Mouse (Mus musculus) hindlimb bud, embryonic 11.5 days (tissue): ENCODE measurements around the gene Slc39a11.

ENCODE experiments used
- DNase-seq: peaks from one replicate; pipeline ENCODE4 v3.0.0-alpha.2; 2012; ENCODE audit warnings: low read depth, low spot score; ENCODE audit errors: extremely low spot score

Gene Slc39a11

GRCm38 (mm10) chr11:113363739-113364138 lies 286.1 kb downstream of the Slc39a11 start:
- DNase-seq = no peak

- no peak for DNase-seq
Observed at GRCm38 (mm10) chr11:113362617-113363016, 287.3 kb downstream of the Slc39a11 start.

DNA sequence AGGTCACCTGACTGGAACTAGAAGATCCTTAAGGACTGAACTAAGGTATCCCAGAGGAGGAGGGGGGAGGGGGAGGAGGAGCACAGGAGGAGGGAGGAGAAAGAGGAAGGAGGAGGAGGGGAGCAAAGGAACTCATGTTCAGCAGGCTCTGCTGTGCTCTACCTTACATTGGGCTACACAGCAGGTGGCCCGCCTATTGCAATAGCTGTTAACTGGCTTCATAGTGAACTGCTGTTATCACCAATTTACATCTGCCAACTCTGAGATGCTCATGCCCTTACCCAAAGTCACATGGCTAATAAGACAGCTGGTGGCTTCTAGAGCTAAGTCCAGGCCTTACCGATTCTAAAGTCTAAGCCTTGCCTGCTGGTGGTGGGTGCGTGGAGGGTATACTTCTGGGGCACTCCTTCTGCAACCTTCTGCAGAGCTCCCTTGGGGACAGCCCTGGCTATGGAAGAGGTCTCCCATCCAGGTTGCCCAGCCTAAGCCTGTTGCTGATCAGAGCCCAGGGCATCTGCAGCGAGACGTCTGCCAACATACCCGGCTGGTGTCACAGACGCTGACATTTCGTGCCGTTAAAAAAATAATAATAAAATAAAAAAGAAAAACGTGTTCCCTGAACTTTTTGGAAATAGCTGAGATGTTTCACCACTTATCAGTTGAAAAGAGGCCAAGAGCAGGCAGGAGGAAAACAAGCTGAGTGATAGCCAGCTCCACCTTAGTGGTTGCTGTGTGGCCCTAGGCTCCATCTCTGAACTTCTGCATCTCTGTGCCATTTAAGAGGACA lies 289.6 kb downstream of the Slc39a11 start:
- no peak for DNase-seq

DNA sequence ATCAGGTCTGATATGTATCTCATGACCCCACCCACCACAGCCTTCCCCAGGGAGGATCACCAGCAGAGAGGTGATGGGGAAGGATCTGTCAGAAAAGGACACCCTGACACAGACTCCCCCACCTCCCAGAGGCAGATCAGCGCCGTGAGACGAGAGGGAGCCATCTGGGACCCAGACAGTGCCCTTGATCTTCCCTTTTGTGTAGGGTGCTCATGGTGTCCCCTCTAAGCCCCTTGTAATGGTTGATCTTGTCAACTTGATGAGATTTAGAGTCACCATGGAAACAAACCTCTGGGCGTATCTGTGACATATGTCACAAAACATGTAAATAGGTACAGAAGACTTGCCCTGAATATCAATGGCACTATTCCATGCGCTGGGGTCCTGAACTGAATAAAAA lies 293.9 kb downstream of the Slc39a11 start:
- no peak for DNase-seq

GRCm38 (mm10) chr11:113352085-113352815 lies 297.6 kb downstream of the Slc39a11 start:
- no peak for DNase-seq

- DNase-seq = no peak
Observed at GRCm38 (mm10) chr11:113350583-113350982, 299.3 kb downstream of the Slc39a11 start.

DNA sequence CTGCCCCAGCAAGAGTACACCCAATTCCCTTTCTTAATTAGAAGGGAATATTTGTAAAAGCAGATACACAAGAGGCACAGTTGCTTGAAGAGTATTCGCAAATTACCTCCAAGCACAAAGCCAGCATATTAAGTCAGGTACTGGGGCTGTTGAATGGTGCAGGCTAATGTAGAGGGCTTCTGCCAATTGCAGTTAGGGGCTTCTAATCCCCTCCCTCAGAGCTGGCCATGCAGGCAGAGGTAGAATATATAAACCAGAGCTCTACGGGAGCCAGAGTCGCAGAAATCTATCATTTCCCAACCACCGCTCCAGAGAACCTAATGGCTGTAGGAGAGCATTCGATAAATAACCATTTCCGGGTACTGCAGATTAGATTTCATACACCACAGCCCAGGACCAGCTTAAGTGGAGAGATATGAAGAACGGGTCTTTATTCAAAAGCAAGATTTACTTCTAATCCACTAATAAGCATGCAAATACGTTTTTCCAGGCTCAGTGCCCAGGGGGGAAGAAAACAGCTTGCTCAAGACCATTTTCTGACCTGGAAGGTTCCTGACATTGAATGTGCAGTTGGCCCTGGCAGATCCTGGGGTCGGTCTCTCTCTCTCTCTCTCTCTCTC lies 302.9 kb downstream of the Slc39a11 start:
- DNase-seq = no peak

DNA sequence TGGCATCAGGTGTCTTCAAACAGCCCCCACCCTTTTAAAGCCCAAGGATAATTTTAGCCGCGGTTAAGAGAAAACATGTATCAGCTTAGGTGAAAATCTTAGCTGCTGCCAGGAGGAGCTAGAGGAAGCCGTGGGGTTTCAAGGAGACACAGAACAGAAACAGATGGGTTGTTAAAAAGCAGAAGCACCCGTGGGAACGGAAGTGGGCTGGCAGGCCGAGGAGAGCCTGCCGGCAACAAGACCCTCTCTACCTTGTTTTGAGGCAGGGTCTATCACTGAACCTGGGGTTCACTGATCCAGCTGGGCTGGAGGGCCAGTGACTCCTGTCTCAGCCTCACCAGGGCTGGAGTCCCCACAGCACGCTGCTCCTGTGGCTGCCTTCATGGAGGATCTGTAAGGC lies 310.1 kb downstream of the Slc39a11 start:
- no peak for DNase-seq

DNA sequence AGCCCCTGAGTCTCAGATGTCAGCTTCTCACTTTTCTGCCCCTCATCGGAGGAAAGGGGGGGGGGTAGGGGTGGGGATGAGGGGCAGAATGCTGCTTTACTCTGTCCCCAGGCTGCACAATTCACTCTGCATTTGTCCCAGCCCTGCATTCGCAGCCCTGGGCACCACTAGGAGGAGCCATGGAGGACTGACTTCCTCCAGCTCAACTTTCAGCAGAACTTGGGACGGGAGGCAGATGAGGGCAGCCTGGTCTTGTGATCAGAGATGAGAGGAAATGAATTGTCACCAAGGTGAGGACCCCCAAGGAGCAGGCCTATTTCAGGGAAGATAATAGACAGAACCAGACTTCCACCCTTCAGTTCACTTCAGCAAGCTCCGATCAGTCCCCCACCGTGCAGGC lies 311.3 kb downstream of the Slc39a11 start:
- DNase-seq = no peak

- no peak for DNase-seq
Observed at GRCm38 (mm10) chr11:113335706-113336105, 314.2 kb downstream of the Slc39a11 start.

DNA sequence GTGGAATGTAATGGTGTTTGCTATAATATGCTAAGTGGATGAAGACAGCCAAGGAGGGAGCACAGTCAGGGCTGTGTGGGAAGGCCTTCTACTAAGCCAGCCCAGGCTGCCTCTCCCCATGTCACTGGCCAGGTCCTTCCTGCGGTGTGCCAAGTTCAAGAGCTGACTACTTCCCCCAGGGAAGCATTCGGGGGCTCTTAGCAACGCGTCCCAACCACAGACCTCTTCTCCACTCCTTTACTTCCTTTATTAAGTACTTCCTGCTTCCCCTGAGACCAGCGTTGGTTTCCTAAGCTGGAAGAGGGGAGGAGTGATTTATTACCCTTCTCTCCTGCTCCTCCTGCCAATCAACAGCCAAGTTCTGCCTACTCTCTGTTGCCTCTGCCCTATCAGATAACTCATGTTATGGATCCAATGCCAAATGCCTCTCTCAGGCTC lies 315.4 kb downstream of the Slc39a11 start:
- no peak for DNase-seq

DNA sequence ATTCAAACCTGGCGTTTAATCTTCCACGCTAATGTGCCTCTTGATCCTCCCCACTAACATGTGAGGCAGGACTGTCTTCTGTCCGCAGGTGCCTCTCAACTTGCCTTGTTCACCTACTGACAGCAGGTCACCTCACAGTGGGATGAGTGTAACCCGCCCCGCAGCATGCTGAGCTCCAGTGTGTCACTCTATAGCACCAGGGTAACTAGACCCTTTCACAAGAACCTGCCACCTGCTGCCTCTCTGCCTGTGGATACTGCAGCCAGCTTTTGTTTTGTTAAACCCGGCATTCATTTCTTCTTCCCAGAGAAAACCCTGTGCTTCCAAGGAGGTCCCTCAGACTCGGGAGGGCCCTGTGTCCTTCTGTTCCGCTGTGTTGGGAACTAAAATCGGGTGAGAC lies 316.3 kb downstream of the Slc39a11 start:
- no peak for DNase-seq

- no peak for DNase-seq
Observed at GRCm38 (mm10) chr11:113330061-113330591, 319.8 kb downstream of the Slc39a11 start.

- DNase-seq = no peak
Observed at GRCm38 (mm10) chr11:113327499-113328062, 322.3 kb downstream of the Slc39a11 start.

DNA sequence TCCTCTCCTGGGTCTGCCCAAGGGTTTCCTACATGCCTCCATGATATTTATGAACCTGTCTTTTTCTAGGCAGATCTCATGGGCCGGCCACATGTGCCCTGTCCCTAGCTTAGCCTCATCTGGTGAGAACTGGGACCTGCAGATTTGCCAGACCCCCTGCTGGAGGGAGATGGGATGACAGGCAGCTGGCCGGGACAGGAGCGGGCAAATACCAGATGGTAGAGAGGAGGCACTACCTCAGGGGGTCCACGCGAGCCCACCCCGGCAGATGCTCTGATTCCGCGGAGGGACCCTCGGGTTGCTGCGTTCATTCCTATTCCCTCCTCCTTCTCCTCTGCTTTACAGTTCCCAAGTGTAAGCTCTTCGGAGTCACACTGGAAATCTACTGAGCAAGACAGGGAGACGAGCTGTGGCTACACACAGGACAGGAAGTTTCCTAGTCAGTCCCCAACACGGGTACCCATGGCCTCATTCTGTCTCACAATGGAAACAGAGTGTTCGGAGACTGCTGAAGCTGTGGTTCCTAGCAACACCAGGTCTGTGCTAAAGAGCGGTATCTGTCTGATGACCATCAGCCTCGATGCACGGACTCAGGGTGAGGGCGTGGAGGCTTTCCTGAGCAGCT lies 323.4 kb downstream of the Slc39a11 start:
- DNase-seq = peak; percentile 14

GRCm38 (mm10) chr11:113321601-113322000 lies 328.3 kb downstream of the Slc39a11 start:
- DNase-seq = no peak

DNA sequence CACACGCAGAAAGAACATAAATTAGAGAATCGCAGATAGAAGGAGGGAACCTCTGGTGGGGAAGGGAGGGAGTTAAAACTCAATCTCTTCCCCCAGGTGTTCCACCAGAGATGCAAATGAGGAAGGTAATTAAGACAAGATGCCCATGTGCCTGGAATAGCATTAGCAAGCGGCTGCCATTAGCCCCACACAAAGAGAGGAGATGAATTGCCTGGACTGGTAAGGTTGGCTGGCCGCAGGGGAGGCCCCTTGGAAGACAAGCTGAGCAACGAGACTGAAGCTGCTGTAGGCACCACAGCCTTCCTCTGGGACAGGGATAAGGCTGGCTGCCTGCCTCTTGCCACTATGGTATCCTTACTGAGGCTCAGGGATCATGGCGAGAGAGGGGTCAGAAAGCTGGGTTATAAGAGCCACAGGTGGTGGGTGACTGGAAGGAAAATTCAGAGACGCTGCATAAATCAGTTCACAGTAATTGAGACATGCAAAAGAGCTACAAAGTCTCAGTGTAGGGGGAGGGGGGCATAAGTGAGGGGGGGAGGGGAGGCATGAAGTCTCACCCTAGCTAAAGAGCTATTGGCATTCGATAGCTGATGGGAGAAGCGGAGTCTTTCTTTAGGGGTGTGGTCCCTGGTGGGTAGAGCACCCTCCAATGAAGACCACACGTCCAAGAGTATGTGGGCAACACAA lies 340.5 kb downstream of the Slc39a11 start:
- no peak for DNase-seq

- no peak for DNase-seq
Observed at GRCm38 (mm10) chr11:113308256-113308941, 341.5 kb downstream of the Slc39a11 start.

- DNase-seq = no peak
Observed at GRCm38 (mm10) chr11:113303204-113303603, 346.7 kb downstream of the Slc39a11 start.

DNA sequence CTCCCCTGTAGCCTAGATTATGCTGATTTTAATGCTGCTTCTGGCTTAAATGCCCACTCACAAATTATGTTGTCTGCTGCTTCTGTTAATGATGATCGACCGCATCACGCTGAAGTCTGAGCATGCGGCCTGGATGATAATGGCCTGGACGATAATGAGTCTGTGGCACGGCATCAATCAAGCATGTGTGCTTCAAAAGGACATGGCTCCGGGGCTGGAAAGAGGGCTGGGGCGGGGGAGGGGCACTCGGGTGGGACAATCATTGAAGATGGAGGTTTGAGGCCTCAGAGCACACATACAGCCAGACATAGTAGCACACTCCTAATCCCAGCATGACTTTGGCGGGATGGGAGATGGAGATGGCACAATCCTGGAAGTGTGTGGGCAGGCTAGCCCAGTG lies 350.4 kb downstream of the Slc39a11 start:
- no peak for DNase-seq
